Mouse (Mus musculus): ENCODE measurements around the gene Tbx3.
A peak's percentile ranks its signal among the peaks of the same experiment; 100 is the strongest.

Tbx3 gene

DNA sequence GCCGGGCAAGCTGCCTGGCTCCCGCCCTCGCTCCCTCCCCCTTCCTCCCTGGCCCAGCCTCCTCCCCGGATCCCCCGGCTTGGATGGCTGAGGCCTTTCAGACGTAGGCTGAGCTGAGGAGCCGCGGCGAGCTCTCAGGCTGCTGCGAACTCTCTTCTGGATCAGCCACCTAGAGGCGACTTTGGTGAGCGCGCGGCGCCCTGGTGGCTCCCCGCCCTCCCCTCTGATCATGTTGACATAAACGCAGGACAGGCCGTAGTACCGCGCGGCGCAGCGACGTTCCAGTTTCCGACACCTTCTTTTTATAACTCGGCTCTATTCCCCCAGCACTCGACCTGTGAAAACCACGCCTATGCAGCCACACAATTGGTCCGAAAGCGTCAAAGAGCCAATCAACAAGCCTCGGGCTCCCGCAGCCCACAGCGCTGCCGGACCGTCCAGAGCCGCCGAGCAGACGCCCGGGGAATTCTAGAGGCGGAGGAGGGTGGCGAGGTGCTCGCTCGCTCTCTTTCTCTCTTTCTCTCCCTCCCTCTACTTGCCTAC is at the start of gene Tbx3:
Tbx3 (plus strand) TSS at position 104 of the 543 bp plus-strand sequence.
- peak; percentile 13 for DNase-seq (ENCODE audit: low read depth)

DNA sequence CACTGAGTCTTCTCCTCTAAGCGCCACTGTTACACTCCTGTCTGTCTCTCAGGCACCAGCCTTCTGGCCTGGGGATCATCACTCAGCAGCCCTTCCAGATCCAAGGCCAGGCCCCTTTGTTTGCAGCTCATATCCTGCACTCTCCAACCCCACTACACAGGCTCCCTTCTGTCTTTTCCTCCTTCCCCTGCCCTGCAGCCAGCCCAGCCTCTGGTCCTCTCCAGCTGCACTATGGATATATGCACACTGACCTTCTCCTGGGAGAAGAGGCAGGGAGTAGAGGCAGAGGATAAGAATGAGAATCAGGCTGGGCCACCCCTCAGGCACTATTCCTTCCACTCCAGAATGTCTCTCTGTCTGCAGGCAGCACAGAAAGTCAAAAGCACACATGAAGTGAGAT is 48.4 kb upstream of the Tbx3 start:
- DNase-seq (ENCODE audit: low read depth), result no peak

GRCm38 (mm10) chr5:119624554-119624953 is 45.9 kb upstream of the Tbx3 start:
- no peak for DNase-seq (ENCODE audit: low read depth)

GRCm38 (mm10) chr5:119625603-119626002 is 44.9 kb upstream of the Tbx3 start:
- no peak for DNase-seq (ENCODE audit: low read depth)

- no peak for DNase-seq (ENCODE audit: low read depth)
Observed at GRCm38 (mm10) chr5:119626154-119626553, 44.3 kb upstream of the Tbx3 start.

DNA sequence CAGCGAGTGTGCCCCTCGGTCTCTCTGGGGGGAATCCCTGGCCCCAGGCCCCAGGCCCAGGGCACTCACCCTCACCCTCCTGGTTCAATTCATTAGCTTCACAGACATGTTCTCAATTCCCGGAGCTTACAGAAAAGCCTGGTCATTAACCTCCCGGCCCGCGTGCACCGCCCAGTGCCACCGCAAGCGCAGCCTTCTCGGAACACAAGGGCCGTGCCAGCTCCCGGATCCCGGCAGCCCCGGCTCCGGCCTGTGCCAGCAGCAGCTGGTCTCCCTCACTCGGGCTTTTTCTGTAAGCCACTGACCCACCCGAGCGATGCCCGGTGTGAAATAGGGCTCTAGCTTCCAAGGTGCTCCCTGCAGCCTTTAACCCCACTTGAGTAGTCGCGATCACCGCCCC is 43.8 kb upstream of the Tbx3 start:
- no peak for DNase-seq (ENCODE audit: low read depth)

DNA sequence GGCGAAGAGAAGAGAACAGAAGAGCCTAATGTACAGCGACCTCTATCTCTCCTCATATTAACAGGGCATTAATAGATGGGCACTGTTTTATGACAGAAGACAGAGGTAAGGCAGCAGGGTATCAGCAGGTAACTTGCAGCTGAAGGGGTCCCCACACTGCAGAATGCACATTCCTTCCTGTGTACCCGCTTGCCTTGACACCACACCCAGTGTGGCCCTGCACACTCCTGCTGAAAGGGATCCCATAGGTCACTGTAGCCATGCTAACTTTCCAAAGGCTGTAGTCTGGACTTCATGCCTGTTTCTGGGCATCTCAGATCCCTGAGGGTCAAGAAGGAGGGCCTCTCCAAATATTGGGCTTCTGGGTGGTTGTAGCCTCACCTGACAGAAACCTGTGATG is 42.4 kb upstream of the Tbx3 start:
- no peak for DNase-seq (ENCODE audit: low read depth)

DNA sequence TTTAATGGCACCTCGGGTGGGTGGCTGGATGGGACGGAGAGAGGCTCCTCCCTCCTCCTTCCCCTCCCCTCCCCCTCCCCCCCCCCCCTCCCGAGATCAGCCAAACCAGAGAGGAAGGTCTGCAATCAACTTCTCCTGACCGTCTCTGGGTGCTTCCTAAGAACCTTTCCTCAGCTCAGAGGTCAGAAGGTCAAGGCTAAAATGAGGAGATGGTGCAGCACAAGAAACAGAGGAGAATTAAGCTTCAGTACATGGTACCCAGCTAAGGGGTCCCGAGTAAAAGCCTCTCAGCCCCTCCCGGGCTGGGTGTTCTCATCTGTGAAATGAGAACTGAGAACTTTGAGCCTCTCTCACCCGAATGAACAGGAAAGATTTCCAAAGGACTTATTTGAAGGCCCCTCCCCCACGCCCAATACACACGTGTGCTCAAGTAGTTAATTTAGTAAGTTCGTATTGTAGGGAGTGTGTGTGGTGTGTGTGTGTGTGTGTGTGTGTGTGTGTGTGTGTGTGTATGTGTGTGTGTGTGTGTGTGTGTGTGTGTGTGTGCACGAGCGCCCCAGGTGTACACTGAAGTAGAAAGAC is 41.6 kb upstream of the Tbx3 start:
- DNase-seq (ENCODE audit: low read depth), result no peak

GRCm38 (mm10) chr5:119633581-119633980 is 36.9 kb upstream of the Tbx3 start:
- no peak for DNase-seq (ENCODE audit: low read depth)

GRCm38 (mm10) chr5:119634861-119635260 is 35.6 kb upstream of the Tbx3 start:
- no peak for DNase-seq (ENCODE audit: low read depth)

- DNase-seq (ENCODE audit: low read depth), result no peak
Observed at GRCm38 (mm10) chr5:119638300-119638699, 32.2 kb upstream of the Tbx3 start.

DNA sequence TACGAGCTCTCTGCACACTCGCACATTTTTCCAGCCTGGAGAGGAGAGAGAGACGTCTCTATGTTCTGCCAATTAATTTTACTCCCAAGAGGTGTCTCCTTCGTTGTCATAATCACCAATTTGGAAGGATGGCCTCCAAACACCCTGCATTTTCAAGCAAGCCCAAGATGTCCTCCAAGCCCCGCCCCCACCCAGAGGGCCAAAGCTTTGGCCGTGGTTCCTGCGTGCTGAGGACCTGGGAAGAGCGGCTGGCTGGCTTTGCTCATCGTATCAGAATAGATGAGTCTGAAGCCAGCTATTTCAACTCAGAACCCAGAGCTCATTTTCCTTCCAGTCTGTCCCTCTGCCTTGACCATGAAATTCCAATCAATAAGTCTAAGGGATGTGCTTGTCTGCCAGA is 29.4 kb upstream of the Tbx3 start:
- DNase-seq (ENCODE audit: low read depth), result no peak

- DNase-seq (ENCODE audit: low read depth), result no peak
Observed at GRCm38 (mm10) chr5:119641714-119642113, 28.8 kb upstream of the Tbx3 start.

DNA sequence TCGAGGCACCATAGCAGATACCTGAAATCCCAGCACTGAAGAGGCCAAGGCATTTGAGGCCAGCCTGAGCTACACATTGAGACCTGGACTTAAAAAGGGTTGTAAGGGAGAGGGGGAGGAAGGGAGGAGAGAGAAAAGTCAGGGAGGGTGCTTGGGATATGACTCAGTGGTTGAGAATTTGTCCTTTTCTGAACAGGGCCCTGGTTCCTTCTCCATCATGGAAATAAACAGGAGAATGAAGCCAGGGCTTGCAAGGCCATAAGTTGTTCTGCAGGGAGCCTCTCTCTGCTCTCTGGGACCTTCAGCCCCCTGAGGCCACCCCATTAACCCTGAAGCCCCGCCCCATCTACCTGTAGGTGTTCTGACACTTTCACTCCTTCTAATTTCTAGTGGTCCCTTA is 23.5 kb upstream of the Tbx3 start:
- DNase-seq (ENCODE audit: low read depth), result no peak

- DNase-seq (ENCODE audit: low read depth), result no peak
Observed at GRCm38 (mm10) chr5:119651135-119651965, 19.1 kb upstream of the Tbx3 start.

GRCm38 (mm10) chr5:119656354-119656753 is 14.1 kb upstream of the Tbx3 start:
- no peak for DNase-seq (ENCODE audit: low read depth)

GRCm38 (mm10) chr5:119656856-119657255 is 13.6 kb upstream of the Tbx3 start:
- no peak for DNase-seq (ENCODE audit: low read depth)

GRCm38 (mm10) chr5:119657362-119657761 is 13.1 kb upstream of the Tbx3 start:
- no peak for DNase-seq (ENCODE audit: low read depth)

- no peak for DNase-seq (ENCODE audit: low read depth)
Observed at GRCm38 (mm10) chr5:119657804-119658203, 12.7 kb upstream of the Tbx3 start.

DNA sequence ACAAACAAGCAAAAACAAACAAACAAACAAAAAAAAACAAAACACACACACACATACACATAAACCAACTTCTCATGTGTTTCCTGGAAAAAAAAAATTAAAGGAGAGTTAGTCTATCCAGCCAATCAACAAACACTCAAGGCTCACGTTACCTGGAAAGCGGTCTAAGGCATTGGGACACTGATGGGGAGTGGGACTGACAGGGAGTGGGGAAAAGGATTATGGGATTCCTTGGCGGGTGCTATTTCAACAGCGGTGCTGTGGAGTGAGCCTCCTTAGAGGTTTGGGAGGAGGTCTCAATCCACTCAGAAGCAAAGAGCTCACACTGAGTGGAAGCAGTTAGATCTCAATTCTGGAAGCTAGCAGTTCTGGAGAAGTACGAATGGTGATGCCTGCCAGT is 12.1 kb upstream of the Tbx3 start:
- DNase-seq (ENCODE audit: low read depth), result no peak

- no peak for DNase-seq (ENCODE audit: low read depth)
Observed at GRCm38 (mm10) chr5:119659041-119659440, 11.4 kb upstream of the Tbx3 start.

DNA sequence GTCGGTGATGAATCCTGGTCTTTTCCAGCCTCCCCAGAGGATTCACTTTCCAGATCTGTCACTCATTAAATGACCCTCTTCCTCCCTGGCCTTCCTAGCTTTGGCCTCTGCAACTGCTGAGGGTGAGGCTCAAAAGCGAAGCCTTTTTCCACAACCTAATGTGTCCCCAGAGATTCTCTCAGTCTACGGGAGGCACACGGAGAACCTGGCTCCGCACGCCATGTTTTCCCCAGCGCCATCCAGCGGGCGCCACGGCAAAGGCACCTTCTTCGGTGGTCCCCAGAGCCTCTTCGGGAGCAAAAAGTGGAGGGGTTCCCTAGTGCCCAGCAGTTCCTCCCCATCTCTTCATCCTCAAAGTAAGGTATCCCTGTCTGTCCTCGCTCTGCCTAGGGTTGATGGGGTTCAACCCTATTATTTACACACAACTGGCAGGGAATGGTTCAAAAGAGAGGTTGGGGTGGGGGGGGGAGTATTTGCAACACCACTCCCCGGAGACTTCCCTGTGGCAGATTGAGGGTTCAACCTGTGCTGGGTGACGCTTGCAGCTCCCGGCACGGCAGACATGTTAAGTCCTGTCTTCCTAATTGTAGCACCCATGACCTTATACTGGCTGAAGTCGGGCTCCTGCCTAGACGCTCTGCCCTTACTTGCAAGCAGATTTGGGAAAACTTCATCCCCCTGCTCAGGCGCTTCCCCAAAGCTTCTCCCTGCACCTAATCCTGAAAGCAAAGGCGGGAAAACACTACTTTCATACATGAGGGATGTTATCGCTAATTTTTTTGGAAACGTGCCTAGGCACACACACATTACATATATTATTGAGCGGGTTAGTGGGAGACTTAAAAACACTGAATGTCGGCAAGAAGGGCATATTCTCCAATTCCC is 9.7 kb upstream of the Tbx3 start:
- DNase-seq (ENCODE audit: low read depth), result no peak
